Mouse (Mus musculus) adrenal gland, adult 2 months (tissue): ENCODE data around the gene Mgarp. TPM values are rescaled to one million over a fixed set of nuclear protein-coding genes. Genes with fewer than 3 reads are reported as not detected.
"Not testable (repeated sequence)": the region's sequence is repeated elsewhere in the genome, so short reads cannot be mapped to it uniquely, and the experiment has no call there.

Experiments
- DNase-seq: peaks from one replicate; pipeline ENCODE4 v3.0.0; 2021
- long read RNA-seq: library from polyadenylated mRNA; stranded (forward); transcript quantifications from one replicate; pipeline ENCODE4 v2.0.0, GENCODE M21; 2021
- polyA plus RNA-seq: library from polyadenylated mRNA; depleted of rRNA; stranded (reverse); fragments of >200 nt; gene quantifications from 2 replicates; pipeline ENCODE4 v1.2.3, GENCODE M21; 2012; rRNA removed
- total RNA-seq, 2 experiments: library from RNA; stranded (reverse); gene quantifications; 2 replicates each; pipeline ENCODE4 v1.2.3; 2021

Mgarp gene
- total RNA-seq, result 1,000 to 10,000 TPM in 1 of 2 experiments, 100 to 1,000 TPM in 1; 689 to 1,037 TPM
- polyA plus RNA-seq, result 297 and 312 TPM in 2 replicates
- long read RNA-seq, transcript Mgarp-201 (4 exons, 1,232 nt), result major isoform, 1,076 of 1,254 reads
- long read RNA-seq, transcript Mgarp-202 (4 exons, 1,409 nt), result minor isoform, 138 of 1,254 reads
- long read RNA-seq, partial matches to known transcripts, result 15 of 1,254 reads
- long read RNA-seq, other reads (novel, unspliced or antisense), result 23 of 1,254 reads

- DNase-seq, result peak; percentile 94
These were observed at the start of gene Mgarp for GRCm38 (mm10) chr3:51396219-51397068. Mgarp (minus strand) TSS chr3:51396738.

DNA sequence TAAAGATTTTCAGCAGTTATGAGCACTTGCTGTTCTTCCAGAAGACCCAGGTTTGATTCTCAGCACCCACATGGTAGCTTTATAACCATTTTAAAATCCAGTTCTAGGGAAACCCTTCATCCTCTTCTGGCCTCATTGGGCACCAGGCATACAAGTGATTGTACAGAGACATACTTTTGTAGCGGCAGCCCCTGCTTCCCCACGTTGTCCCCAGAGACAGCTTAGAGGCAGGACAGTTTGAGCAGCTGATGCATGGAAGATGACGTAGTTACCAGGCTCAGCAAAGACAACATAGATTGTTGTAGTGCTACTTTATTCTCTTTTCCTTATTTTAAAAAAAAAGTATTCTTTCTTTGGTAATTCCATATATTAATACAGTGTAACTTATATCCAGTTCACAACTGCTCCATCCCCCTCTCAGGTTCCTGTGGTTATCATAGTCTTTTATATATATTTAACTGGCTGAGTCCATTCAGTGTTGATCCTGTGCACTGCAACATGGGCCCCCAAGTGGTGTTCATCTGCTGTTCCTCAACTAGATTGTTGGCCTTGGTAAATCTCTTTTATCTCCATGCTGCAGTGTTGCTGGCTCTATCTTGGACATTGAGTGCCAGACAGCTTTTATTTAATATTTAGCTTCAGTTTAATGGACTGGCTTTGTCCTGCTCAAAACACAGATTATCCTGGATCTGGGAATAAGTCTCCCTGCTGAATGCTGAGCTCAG is 38.5 kb upstream of the Mgarp start:
- no peak for DNase-seq

DNA sequence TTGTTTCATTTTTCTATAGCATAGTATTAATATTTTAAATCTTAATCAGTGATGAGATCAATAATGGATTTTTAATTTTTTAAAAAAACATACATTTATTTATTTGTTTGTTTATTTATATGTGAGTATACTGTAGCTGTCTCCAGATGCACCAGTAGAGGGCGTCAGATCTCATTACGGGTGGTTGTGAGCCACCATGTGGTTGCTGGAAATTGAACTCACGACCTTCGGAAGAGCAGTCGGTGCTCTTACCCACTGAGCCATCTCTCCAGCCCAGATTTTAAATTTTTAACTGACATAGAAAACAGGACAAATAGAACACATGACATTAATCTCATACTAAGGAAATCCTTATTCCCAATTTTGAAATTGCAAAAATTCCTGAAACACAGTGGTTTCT is 37.8 kb upstream of the Mgarp start:
- not testable (repeated sequence) for DNase-seq

DNA sequence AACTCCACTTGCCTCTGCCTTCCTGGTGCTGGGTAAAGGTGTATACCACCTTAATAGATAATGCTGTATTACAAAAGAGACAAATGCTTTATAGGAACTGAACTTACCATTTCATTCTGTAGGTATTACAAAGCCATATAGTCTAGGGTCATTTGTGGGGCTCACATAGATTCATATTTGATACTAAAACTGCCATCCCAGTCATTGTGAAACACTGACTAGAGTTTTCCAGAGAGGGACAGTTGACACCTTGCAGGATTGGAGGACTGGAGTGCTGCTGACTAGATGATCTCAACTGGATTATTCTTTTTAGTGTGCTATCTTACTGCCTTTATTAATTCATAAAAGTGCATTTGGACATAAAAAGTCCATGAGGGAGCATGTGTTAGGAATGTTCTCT is 28.9 kb upstream of the Mgarp start:
- DNase-seq, result no peak

DNA sequence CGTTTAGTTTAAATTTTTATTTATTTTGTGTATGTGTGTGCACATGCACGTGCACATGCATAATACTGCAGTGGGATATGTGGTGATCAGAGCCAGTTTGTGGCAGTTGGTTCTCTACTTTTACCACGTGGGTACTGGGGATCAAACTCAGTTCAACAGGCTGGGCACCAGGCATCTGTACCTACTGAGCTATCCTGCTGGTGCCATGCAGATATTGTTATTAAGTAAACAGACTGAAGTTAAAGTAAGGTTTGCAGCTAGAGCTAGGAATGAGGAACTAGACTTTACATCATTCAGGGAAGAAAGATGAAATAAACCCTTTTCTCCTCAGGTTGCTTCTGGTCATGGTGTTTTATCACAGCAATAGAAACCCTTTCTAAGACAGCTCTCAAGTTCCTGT is 25.4 kb upstream of the Mgarp start:
- DNase-seq, result no peak

GRCm38 (mm10) chr3:51417966-51418365 is 21.4 kb upstream of the Mgarp start:
- DNase-seq, result no peak

DNA sequence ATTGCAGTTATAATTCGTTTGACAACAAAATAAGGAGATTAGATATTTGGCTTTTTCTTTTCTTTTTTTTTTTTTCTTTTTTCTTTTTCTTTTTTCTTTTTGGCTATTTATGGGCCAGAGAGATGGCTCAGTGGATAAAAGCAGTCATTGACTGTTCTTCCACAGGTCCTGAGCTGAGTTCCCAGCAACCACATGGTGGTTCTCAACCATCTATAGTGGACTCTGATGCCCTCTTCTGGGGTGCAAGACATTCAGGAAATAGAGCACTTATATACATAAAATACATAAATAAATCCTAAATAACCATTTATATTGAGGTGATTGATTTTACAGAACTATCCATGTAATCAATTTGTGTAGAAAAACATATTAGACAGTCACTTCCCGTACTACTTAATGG is 20.9 kb upstream of the Mgarp start:
- no peak for DNase-seq

- no peak for DNase-seq
These were observed 20.6 kb upstream of the Mgarp start for GRCm38 (mm10) chr3:51417135-51417458.

- DNase-seq, result peak; percentile 79
These were observed 20.0 kb upstream of the Mgarp start for GRCm38 (mm10) chr3:51416364-51417134.

DNA sequence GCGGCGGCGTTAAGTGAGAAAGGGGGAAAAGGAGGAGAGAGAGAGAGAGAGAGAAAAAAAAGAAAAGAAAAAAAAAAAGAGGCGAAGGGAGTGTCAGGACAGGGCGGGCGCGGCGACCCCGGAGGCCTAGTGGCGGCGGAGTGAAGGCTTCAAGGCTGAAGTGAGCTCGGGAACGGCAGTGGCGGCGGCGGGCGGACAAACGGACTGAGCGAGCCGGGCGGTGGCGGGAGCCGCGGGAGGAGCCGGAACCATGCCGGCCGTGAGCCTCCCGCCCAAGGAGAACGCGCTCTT is 19.5 kb upstream of the Mgarp start:
- DNase-seq, result no peak

GRCm38 (mm10) chr3:51415098-51416072 is 18.8 kb upstream of the Mgarp start, which contains the start of gene Naa15:
Naa15 (plus strand) TSS chr3:51415148.
- DNase-seq, result peak; percentile 98

DNA sequence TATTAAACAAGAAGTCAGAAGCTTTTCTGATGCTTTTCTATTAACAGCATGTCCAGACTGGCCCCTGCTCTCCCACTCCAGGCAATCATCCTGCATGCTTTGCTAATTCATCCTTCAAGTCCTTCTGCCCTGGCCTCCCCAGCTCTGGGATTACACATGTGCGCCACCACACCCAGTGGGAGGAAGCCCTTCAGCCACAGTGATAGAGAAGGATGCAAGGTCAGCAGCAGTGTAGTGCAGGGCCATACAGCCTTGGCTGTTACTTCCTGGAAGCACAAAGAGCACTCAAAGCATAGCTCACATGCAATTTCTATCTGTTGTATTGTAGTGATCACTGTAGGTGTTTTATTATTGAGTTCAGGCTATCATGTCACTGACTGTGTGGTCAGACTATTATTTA is 16.7 kb upstream of the Mgarp start:
- peak; percentile 71 for DNase-seq

DNA sequence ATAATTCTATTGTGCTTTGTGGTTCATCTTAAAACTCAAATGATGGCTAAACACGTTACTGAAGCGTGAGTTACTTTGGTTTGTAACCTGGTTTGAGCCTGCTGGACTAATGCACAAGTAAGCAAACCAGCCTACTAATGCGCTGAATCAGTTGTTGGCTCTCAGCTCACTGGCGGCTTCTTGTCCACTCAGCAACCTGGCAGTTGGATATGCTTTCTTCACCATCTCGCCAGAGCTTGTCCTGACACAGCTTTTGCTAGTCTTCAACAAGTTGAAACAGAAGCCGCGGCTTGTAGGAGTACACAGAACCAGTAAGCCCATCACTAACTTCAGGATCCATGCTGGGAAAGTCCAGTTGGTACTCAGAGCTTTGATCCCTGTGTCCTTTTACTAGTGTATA is 15.9 kb upstream of the Mgarp start:
- DNase-seq, result no peak

DNA sequence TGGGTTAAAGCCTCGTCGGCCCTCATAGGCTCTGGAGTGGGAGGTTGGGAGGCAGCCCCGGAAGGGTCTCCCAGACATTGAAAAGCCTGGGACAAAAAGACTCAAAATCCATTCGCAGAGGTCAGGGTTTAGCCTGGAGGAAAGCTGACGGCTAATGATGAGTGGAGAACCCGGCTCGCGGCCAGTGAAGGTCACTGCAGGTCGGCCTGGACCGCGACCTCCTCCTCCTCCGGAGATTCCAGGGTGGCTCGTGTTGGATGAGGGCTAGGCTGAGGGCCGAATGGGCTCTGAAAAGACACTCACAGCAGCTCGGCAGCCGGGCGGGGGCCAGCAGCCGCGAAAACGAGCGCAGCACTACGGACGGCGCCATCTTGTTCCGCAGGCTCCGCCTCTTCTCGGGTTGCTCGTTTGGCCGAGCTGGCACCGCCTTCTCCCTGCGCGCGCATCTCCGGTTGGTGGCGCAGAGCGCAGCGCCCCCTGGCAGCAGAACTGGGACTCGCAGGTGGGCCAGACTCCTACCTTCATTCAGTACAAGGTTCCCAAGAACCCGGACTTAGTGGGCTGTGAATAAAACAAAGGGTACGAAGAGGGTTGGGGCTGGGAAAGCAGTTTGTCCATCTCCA is 12.1 kb upstream of the Mgarp start, which contains the start of gene Ndufc1:
TSS of gene Ndufc1 (minus strand) at position 428 of the 623 bp plus-strand sequence.
- peak; percentile 97 for DNase-seq

DNA sequence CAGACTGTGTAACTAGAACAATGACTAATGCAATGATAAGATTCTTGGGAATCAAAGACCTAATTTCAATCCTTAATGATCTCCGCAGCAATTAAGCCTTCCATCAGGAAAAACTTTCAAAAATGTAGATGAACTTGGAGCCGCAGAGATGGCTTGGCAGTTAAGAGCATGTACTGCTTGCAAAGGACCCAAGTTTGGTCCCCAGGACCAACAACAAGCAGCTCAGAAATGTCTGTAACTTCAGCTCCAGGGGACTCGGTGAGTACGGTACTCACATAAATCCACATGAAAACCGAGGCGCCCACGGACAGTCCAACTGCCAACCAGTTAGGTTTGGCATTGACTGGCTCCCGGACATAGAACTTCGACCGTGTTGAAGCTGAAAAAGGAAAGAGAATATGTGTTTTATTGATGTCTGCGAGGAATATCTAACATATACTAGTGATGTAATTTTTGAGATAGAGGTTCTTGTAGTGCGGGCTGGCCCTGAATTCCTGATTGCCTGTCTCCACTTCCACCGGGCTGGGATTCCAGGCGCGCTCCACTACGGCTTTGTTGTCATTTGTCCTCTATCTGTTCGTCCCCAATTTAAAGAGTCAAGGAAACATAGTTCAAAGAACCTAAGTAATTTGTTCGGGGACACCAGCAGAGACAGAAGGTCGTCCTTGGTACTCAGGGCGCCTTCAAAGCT is 11.5 kb upstream of the Mgarp start:
- DNase-seq, result peak; percentile 52

GRCm38 (mm10) chr3:51402628-51403027 is 6.1 kb upstream of the Mgarp start:
- no peak for DNase-seq

GRCm38 (mm10) chr3:51402054-51402453 is 5.5 kb upstream of the Mgarp start:
- not testable (repeated sequence) for DNase-seq

DNA sequence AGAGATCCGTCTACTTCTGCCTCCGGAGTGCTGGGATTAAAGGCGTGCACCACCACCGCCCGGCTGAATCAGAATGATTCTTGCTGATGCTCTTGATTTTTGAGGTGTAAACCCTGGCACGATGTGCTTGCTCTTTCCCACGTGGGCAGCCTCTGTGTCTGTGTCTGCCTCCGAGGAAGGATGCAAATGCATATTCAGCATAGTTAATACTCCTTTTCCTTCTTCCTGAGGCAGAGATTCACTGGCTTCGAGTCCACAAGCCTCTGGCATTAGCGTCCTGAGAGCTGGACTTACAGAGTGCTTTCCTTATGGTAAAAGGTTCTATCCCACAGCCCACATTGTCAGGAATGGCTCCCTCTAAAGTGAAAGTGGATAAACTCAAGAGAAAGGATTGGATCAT is 4.1 kb upstream of the Mgarp start:
- peak; percentile 61 for DNase-seq

DNA sequence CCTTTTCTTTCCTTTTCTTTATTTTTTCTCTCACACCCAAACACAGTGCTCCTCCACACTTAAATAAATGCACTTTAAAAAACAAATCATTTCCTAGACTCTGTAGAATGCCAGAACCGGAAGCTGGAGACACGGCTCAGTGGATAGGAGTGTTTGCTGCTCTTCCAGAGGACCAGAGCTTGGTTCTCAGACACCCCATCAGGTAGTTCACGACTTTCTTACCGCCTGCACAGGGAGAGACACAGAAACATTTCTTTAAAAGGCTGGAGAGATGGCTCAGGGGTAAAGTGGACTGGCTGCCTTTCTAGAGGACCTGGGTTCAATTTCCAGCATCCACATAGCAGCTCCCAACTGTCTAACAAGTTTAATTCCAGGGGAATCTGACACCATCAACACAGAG is 3.0 kb upstream of the Mgarp start:
- no peak for DNase-seq

DNA sequence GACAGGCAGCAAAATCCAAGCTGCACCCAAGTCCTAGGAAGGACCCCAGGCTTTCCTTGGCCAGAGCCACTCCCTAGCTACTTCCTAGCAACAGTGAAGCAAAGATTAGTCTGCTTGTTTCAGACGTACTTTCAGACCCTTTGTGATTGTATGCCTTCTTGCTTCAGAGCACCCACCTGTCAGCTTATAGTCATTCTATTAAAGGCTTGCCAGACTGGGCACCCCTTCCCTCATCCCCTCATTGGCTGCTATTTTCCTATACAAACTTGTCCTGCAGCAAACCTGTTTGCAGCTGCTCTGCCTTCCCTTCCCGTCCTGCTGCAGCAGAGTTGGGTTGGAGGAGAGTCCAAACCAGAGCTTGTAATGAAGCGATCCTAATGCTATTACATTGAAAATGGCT is 2.1 kb upstream of the Mgarp start:
- DNase-seq, result no peak
